Mouse (Mus musculus): ENCODE measurements around the gene Cct3. TPM values are rescaled to one million over a fixed set of nuclear protein-coding genes. Genes with fewer than 3 reads are reported as not detected.

Gene Cct3
- polyA plus RNA-seq, 1 experiment from 2014 or later: 746 TPM

DNA sequence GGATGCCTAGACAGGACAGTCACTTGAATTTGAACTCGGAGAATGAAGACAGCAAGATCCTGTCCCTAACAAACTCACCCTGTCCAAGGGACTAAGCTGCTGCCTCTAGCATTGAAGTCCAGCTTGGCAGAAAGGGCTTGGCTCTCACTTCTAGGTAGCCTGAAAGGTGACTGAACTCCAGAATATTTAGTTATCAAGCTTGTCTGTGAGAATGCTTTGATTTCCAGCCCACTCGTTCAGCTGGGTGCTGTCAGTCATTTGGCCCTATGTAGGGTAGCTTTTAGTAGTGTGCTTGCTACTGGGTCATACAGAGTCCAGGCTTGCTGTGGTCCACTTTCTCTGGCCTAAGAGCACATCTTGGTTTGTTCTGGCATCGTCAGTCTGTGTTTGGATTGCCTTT is 42.1 kb downstream of the Cct3 start:
- 76% methylated on average over 3 of the region's 3 CpGs for WGBS
- Histone ChIP-seq H3K4me1 (ENCODE audit: control insufficient read depth, insufficient read depth, low read length) (peaks cover 10% of the 10 kb centered on the region), H3K4me3 (ENCODE audit: low read depth, low read length) (no peak overlapping the region), H3K9me3 (ENCODE audit: control insufficient read depth, low read length) (no peaks in the 10 kb centered on the region), H3K9ac (ENCODE audit: low read length) (no peak overlapping the region), H3K27ac (ENCODE audit: low read depth, low read length) (no peak overlapping the region), H3K36me3 (ENCODE audit: control insufficient read depth, insufficient read depth, low read length) (peaks cover 19% of the 10 kb centered on the region), H3K27me3 (ENCODE audit: control insufficient read depth, insufficient read depth, low read length) (no peaks in the 10 kb centered on the region), H3K4me2 (no peak overlapping the region)
- ATAC-seq (ENCODE audit: low FRiP score) (no peak), DNase-seq (ENCODE audit: low spot score, missing footprints) (no peak)

DNA sequence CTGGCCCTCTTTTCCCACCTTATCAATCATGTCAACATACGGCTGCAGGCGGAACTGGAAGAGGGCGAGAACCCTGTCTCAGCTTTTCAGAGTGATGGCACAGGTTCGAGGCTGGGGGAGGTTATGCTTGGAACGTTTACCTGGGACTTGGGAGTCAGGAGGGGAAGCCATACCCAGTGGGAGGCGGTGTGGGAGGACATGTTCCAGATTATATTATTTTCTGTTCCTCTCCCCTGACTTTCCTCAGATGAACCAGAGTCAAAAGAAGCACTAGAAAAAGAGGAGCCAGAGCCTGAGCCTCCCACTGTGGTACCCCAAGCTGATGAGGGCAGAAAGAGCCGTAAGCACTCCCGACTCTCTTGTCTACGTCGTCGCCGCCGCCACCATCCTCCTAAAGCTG is 53.8 kb downstream of the Cct3 start:
- no peak overlapping the region for H3K9ac ChIP-seq (ENCODE audit: low read length)
- H3K4me3 ChIP-seq (ENCODE audit: low read depth, low read length): no peak overlapping the region
- DNase-seq (ENCODE audit: low spot score, missing footprints) (no peak), ATAC-seq (ENCODE audit: low FRiP score) (no peak)
- no peak overlapping the region for H3K4me2 ChIP-seq
- H3K9me3 ChIP-seq (ENCODE audit: control insufficient read depth, low read length): no peaks in the 10 kb centered on the region
- H3K27me3 ChIP-seq (ENCODE audit: control insufficient read depth, insufficient read depth, low read length): no peaks in the 10 kb centered on the region
- no peaks in the 10 kb centered on the region for H3K4me1 ChIP-seq (ENCODE audit: control insufficient read depth, insufficient read depth, low read length)
- 91% methylated on average over 13 of the region's 13 CpGs for WGBS
- H3K36me3 ChIP-seq (ENCODE audit: control insufficient read depth, insufficient read depth, low read length): peaks cover 59% of the 10 kb centered on the region
- H3K27ac ChIP-seq (ENCODE audit: low read depth, low read length): no peak overlapping the region

GRCm38 (mm10) chr3:88352907-88353306 is 56.0 kb downstream of the Cct3 start:
- Histone ChIP-seq H3K4me3 (ENCODE audit: low read depth, low read length) (no peak overlapping the region), H3K36me3 (ENCODE audit: control insufficient read depth, insufficient read depth, low read length) (peaks cover 64% of the 10 kb centered on the region), H3K4me1 (ENCODE audit: control insufficient read depth, insufficient read depth, low read length) (no peaks in the 10 kb centered on the region), H3K9me3 (ENCODE audit: control insufficient read depth, low read length) (no peaks in the 10 kb centered on the region), H3K9ac (ENCODE audit: low read length) (no peak overlapping the region), H3K27ac (ENCODE audit: low read depth, low read length) (no peak overlapping the region), H3K27me3 (ENCODE audit: control insufficient read depth, insufficient read depth, low read length) (no peaks in the 10 kb centered on the region), H3K4me2 (no peak overlapping the region)
- ATAC-seq (ENCODE audit: low FRiP score): no peak
- WGBS: 97% methylated on average over 9 of the region's 9 CpGs
- no peak for DNase-seq (ENCODE audit: low spot score, missing footprints)

DNA sequence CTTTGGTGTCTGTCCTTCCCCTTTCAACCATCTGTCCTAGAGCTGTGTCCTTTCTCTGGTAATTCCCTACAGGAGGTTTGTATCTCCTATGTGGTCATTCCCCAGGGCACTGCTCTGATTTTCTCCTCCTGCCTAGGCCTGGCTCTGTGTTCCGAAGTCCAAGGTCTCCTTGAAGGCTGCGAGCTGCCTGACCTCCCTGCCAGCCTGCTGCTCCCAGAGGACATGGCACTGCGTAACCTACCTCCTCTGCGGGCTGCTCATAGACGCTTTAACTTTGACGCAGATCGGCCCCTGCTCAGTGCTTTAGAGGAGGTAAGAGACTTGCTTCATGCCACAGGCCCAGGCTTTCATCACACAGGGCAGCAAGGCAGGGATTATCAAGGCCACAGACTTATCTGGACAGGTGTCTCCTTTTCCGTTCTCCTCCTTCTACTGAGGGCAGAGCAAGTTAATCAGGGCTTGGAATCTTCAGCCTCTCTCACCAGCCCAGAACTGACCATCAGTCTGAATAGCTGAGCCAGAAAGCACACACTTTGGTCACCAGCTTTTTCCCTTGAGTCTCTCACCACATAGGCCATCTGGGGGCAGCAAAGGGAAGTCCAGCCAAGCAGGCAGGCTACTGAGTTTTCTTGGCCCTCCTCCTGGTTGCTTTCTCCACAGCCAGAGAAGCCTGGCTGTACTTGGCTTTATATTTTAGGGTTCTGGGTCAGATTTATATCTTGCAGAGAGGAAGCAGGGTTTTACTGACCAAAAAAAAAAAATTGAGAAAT is 57.7 kb downstream of the Cct3 start:
- no peak for DNase-seq (ENCODE audit: low spot score, missing footprints)
- Histone ChIP-seq H3K9me3 (ENCODE audit: control insufficient read depth, low read length) (no peaks in the 10 kb centered on the region), H3K4me3 (ENCODE audit: low read depth, low read length) (no peak overlapping the region), H3K9ac (ENCODE audit: low read length) (no peak overlapping the region), H3K27ac (ENCODE audit: low read depth, low read length) (no peak overlapping the region), H3K4me1 (ENCODE audit: control insufficient read depth, insufficient read depth, low read length) (no peaks in the 10 kb centered on the region), H3K4me2 (no peak overlapping the region), H3K36me3 (ENCODE audit: control insufficient read depth, insufficient read depth, low read length) (peaks cover 73% of the 10 kb centered on the region), H3K27me3 (ENCODE audit: control insufficient read depth, insufficient read depth, low read length) (no peaks in the 10 kb centered on the region)
- WGBS: 94% methylated on average over 8 of the region's 8 CpGs
- ATAC-seq (ENCODE audit: low FRiP score): no peak

GRCm38 (mm10) chr3:88359584-88359983 is 62.7 kb downstream of the Cct3 start:
- H3K9ac ChIP-seq (ENCODE audit: low read length): no peak overlapping the region
- no peak overlapping the region for H3K27ac ChIP-seq (ENCODE audit: low read depth, low read length)
- H3K4me2 ChIP-seq: no peak overlapping the region
- DNase-seq (ENCODE audit: low spot score, missing footprints) (no peak), ATAC-seq (ENCODE audit: low FRiP score) (no peak)
- 70% methylated on average over 5 of the region's 5 CpGs for WGBS
- peaks cover 3% of the 10 kb centered on the region for H3K27me3 ChIP-seq (ENCODE audit: control insufficient read depth, insufficient read depth, low read length)
- no peak overlapping the region for H3K4me3 ChIP-seq (ENCODE audit: low read depth, low read length)
- H3K9me3 ChIP-seq (ENCODE audit: control insufficient read depth, low read length): no peaks in the 10 kb centered on the region
- H3K4me1 ChIP-seq (ENCODE audit: control insufficient read depth, insufficient read depth, low read length): no peaks in the 10 kb centered on the region
- peaks cover 57% of the 10 kb centered on the region for H3K36me3 ChIP-seq (ENCODE audit: control insufficient read depth, insufficient read depth, low read length)

GRCm38 (mm10) chr3:88359989-88360388 is 63.1 kb downstream of the Cct3 start:
- peaks cover 55% of the 10 kb centered on the region for H3K36me3 ChIP-seq (ENCODE audit: control insufficient read depth, insufficient read depth, low read length)
- no peak overlapping the region for H3K4me2 ChIP-seq
- no peaks in the 10 kb centered on the region for H3K4me1 ChIP-seq (ENCODE audit: control insufficient read depth, insufficient read depth, low read length)
- H3K27me3 ChIP-seq (ENCODE audit: control insufficient read depth, insufficient read depth, low read length): peaks cover 3% of the 10 kb centered on the region
- DNase-seq (ENCODE audit: low spot score, missing footprints): no peak
- no peak overlapping the region for H3K4me3 ChIP-seq (ENCODE audit: low read depth, low read length)
- 86% methylated on average over 3 of the region's 3 CpGs for WGBS
- no peak for ATAC-seq (ENCODE audit: low FRiP score)
- H3K9ac ChIP-seq (ENCODE audit: low read length): no peak overlapping the region
- no peak overlapping the region for H3K27ac ChIP-seq (ENCODE audit: low read depth, low read length)
- no peaks in the 10 kb centered on the region for H3K9me3 ChIP-seq (ENCODE audit: control insufficient read depth, low read length)

DNA sequence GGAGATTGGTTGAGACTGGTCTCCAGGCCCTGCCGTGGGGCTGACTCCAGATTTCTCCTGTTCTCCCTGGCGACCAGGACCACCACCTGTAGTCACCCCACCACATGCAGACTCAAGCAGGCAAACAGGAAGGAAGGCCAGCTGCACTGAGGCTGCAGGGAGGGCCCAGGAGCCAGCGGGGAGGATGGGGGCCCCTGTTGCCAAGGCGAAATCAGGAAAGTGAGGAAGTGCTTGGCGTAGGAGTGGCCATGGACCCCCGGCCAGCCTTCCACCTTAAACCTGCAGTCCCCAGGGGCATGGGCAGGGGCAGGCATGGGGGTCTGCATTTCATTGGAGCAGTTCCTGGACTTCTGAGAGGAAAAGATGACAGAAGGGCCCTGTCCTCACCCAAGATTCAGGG is 64.2 kb downstream of the Cct3 start:
- no peak overlapping the region for H3K4me2 ChIP-seq
- no peak for DNase-seq (ENCODE audit: low spot score, missing footprints)
- H3K27ac ChIP-seq (ENCODE audit: low read depth, low read length): no peak overlapping the region
- no peaks in the 10 kb centered on the region for H3K4me1 ChIP-seq (ENCODE audit: control insufficient read depth, insufficient read depth, low read length)
- ATAC-seq (ENCODE audit: low FRiP score): no peak
- peaks cover 12% of the 10 kb centered on the region for H3K27me3 ChIP-seq (ENCODE audit: control insufficient read depth, insufficient read depth, low read length)
- 89% methylated on average over 6 of the region's 6 CpGs for WGBS
- H3K4me3 ChIP-seq (ENCODE audit: low read depth, low read length): no peak overlapping the region
- no peaks in the 10 kb centered on the region for H3K9me3 ChIP-seq (ENCODE audit: control insufficient read depth, low read length)
- H3K36me3 ChIP-seq (ENCODE audit: control insufficient read depth, insufficient read depth, low read length): peaks cover 46% of the 10 kb centered on the region
- H3K9ac ChIP-seq (ENCODE audit: low read length): no peak overlapping the region

DNA sequence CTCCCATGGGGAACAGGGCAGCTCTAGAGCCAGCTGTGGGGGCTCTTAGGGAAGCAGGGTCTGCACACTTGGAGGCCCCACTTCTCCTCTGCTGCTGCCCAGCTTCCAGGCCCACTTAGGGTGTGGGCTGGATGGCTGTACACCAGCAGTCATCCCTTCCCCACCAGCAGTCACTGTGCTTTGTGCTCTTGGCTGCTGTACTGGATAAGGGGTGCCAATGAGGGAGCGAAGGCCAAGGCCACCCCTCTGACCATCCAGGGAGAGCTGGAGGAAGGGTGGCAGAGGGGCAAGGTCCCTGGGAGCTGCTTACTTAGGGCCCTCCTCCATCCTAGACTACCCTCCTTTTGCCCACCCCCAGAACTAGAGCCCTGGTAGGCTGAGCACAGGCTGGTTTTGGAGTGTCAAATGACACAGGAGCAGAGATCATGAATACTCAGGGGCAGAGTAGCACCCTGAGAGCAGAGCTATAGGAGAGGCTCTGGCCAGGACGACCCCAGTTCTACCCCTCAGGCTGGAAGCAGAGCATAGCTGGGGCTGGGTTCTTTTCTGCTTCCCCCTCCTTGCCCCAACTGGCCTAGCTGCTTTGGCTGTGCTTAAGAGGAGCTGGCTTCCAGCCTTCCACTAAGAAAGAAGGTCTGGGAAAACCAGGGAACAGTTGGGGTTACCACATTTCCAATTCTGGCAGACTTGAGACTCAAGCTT is 64.8 kb downstream of the Cct3 start:
- Histone ChIP-seq H3K9me3 (ENCODE audit: control insufficient read depth, low read length) (no peaks in the 10 kb centered on the region), H3K27ac (ENCODE audit: low read depth, low read length) (no peak overlapping the region), H3K36me3 (ENCODE audit: control insufficient read depth, insufficient read depth, low read length) (peaks cover 39% of the 10 kb centered on the region), H3K4me3 (ENCODE audit: low read depth, low read length) (no peak overlapping the region), H3K4me1 (ENCODE audit: control insufficient read depth, insufficient read depth, low read length) (no peaks in the 10 kb centered on the region), H3K9ac (ENCODE audit: low read length) (no peak overlapping the region), H3K27me3 (ENCODE audit: control insufficient read depth, insufficient read depth, low read length) (peaks cover 14% of the 10 kb centered on the region), H3K4me2 (no peak overlapping the region)
- 94% methylated on average over 2 of the region's 2 CpGs for WGBS
- ATAC-seq (ENCODE audit: low FRiP score) (no peak), DNase-seq (ENCODE audit: low spot score, missing footprints) (no peak)

GRCm38 (mm10) chr3:88363700-88364099 is 66.8 kb downstream of the Cct3 start:
- peaks cover 14% of the 10 kb centered on the region for H3K27me3 ChIP-seq (ENCODE audit: control insufficient read depth, insufficient read depth, low read length)
- WGBS: 69% methylated on average over 4 of the region's 4 CpGs
- H3K36me3 ChIP-seq (ENCODE audit: control insufficient read depth, insufficient read depth, low read length): peaks cover 28% of the 10 kb centered on the region
- no peak overlapping the region for H3K4me3 ChIP-seq (ENCODE audit: low read depth, low read length)
- DNase-seq (ENCODE audit: low spot score, missing footprints): no peak
- ATAC-seq (ENCODE audit: low FRiP score): no peak
- no peak overlapping the region for H3K9ac ChIP-seq (ENCODE audit: low read length)
- no peaks in the 10 kb centered on the region for H3K9me3 ChIP-seq (ENCODE audit: control insufficient read depth, low read length)
- H3K27ac ChIP-seq (ENCODE audit: low read depth, low read length): no peak overlapping the region
- H3K4me2 ChIP-seq: no peak overlapping the region
- no peaks in the 10 kb centered on the region for H3K4me1 ChIP-seq (ENCODE audit: control insufficient read depth, insufficient read depth, low read length)
